Mouse (Mus musculus): ENCODE measurements at regions not wholly inside any gene's neighbourhood (a gene's known extent, or its start where the extent isn't known, plus 50 kb on each side); places are given as distances from the start of the nearest gene placed in this dataset.
"Not testable (repeated sequence)": the region's sequence is repeated elsewhere in the genome, so short reads cannot be mapped to it uniquely, and the experiment has no call there.

DNA sequence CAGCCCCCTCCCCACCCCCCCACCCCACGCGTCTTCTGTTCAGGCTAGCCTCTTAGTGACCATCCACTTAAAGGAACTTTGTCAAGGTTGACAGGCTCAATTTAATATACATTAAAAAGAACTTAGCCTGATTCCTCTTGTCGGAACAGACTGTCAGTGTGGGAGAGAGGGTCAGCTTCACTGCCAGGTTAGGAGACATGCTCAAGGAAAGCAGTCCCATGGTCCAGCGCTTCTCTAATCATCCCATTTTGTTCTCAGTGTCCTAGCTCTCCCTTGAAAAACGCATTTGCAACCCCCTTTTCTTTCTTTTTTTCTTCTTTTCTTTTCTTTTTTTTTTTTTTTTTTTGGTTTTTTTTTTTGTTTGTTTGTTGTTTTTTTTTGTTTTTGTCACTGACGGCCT, 131.4 kb upstream of the Tenm4 start:
- Histone ChIP-seq H3K36me3 (ENCODE audit: control insufficient read depth, insufficient read depth, low read length) (no peaks in the 10 kb centered on the region), H3K9ac (ENCODE audit: low read depth, low read length) (no peak overlapping the region), H3K27me3 (replicated peaks; ENCODE audit: control insufficient read depth, insufficient read depth, low read length) (no peaks in the 10 kb centered on the region), H3K27ac (ENCODE audit: low read depth, low read length) (no peak overlapping the region), H3K9me3 (ENCODE audit: control insufficient read depth, low read length) (no peaks in the 10 kb centered on the region), H3K4me1 (ENCODE audit: control insufficient read depth, insufficient read depth, low read depth, low read length) (no peaks in the 10 kb centered on the region), H3K4me2 (ENCODE audit: low read length) (no peak overlapping the region), H3K4me3 (ENCODE audit: low read length) (no peak overlapping the region)
- WGBS = 49% methylated on average over 6 of the region's 6 CpGs
- no peak for ATAC-seq

DNA sequence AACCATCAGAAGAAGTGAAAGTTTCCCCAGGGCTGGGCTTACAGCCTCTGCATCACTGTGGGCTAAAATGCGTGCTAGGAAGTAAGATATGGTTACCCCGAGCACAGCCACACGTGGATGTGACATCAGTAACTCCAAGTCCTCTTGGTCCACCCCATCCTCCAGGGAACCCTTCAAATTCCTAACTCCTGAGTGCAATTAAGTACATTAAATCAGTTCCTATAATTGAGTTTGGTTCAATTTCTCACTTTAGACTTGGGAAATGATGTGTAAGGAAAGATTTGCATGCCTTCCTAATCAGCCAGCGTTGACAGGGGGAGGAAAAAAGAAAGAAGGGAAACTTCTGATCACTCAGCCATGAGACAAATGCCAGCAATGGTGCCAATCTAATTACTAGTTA, 129.2 kb upstream of the Tenm4 start:
- Histone ChIP-seq H3K9me3 (ENCODE audit: control insufficient read depth, low read length) (no peaks in the 10 kb centered on the region), H3K4me2 (ENCODE audit: low read length) (no peak overlapping the region), H3K4me3 (ENCODE audit: low read length) (no peak overlapping the region), H3K9ac (ENCODE audit: low read depth, low read length) (no peak overlapping the region), H3K36me3 (ENCODE audit: control insufficient read depth, insufficient read depth, low read length) (no peaks in the 10 kb centered on the region), H3K27ac (ENCODE audit: low read depth, low read length) (no peak overlapping the region), H3K4me1 (ENCODE audit: control insufficient read depth, insufficient read depth, low read depth, low read length) (no peaks in the 10 kb centered on the region), H3K27me3 (replicated peaks; ENCODE audit: control insufficient read depth, insufficient read depth, low read length) (no peaks in the 10 kb centered on the region)
- WGBS = 68% methylated on average over 4 of the region's 4 CpGs
- ATAC-seq = no peak

- H3K9me3 ChIP-seq (ENCODE audit: control insufficient read depth, low read length) = no peaks in the 10 kb centered on the region
- H3K36me3 ChIP-seq (ENCODE audit: control insufficient read depth, insufficient read depth, low read length) = no peaks in the 10 kb centered on the region
- no peaks in the 10 kb centered on the region for H3K27me3 ChIP-seq (replicated peaks; ENCODE audit: control insufficient read depth, insufficient read depth, low read length)
- WGBS = 92% methylated on average over 1 of the region's 1 CpGs
- no peak overlapping the region for H3K27ac ChIP-seq (ENCODE audit: low read depth, low read length)
- no peaks in the 10 kb centered on the region for H3K4me1 ChIP-seq (ENCODE audit: control insufficient read depth, insufficient read depth, low read depth, low read length)
- no peak for ATAC-seq
- no peak overlapping the region for H3K9ac ChIP-seq (ENCODE audit: low read depth, low read length)
- H3K4me3 ChIP-seq (ENCODE audit: low read length) = no peak overlapping the region
- no peak overlapping the region for H3K4me2 ChIP-seq (ENCODE audit: low read length)
These were observed 119.4 kb upstream of the Tenm4 start for GRCm38 (mm10) chr7:96051631-96052030.

- not testable (repeated sequence) for H3K27me3 ChIP-seq (replicated peaks; ENCODE audit: control insufficient read depth, insufficient read depth, low read length)
- 36% methylated on average over 1 of the region's 1 CpGs for WGBS
These were observed 109.4 kb upstream of the Tenm4 start for GRCm38 (mm10) chr7:96061599-96061998.

GRCm38 (mm10) chr7:96078511-96078910, 92.5 kb upstream of the Tenm4 start:
- ATAC-seq = no peak
- WGBS = 100% methylated on average over 1 of the region's 1 CpGs

More at GRCm38 (mm10) chr7:96061599-96061998, 109.4 kb upstream of the Tenm4 start:
- ATAC-seq; H3K9ac ChIP-seq (ENCODE audit: low read depth, low read length); H3K4me1 ChIP-seq (ENCODE audit: control insufficient read depth, insufficient read depth, low read depth, low read length); H3K36me3 ChIP-seq (ENCODE audit: control insufficient read depth, insufficient read depth, low read length); H3K4me3 ChIP-seq (ENCODE audit: low read length); H3K9me3 ChIP-seq (ENCODE audit: control insufficient read depth, low read length); H3K4me2 ChIP-seq (ENCODE audit: low read length); H3K27ac ChIP-seq (ENCODE audit: low read depth, low read length): not testable (repeated sequence)

GRCm38 (mm10) chr7:96081676-96082075, 89.4 kb upstream of the Tenm4 start:
- no peak overlapping the region for H3K4me3 ChIP-seq (ENCODE audit: low read length)
- no peak overlapping the region for H3K9ac ChIP-seq (ENCODE audit: low read depth, low read length)
- ATAC-seq = no peak
- no peaks in the 10 kb centered on the region for H3K36me3 ChIP-seq (ENCODE audit: control insufficient read depth, insufficient read depth, low read length)
- no peak overlapping the region for H3K4me2 ChIP-seq (ENCODE audit: low read length)
- no peaks in the 10 kb centered on the region for H3K27me3 ChIP-seq (replicated peaks; ENCODE audit: control insufficient read depth, insufficient read depth, low read length)
- no peaks in the 10 kb centered on the region for H3K4me1 ChIP-seq (ENCODE audit: control insufficient read depth, insufficient read depth, low read depth, low read length)
- WGBS = 66% methylated on average over 4 of the region's 4 CpGs
- H3K9me3 ChIP-seq (ENCODE audit: control insufficient read depth, low read length) = no peaks in the 10 kb centered on the region
- H3K27ac ChIP-seq (ENCODE audit: low read depth, low read length) = no peak overlapping the region

More at GRCm38 (mm10) chr7:96078511-96078910, 92.5 kb upstream of the Tenm4 start:
- H3K4me2 ChIP-seq (ENCODE audit: low read length) = no peak overlapping the region
- no peaks in the 10 kb centered on the region for H3K27me3 ChIP-seq (replicated peaks; ENCODE audit: control insufficient read depth, insufficient read depth, low read length)
- no peak overlapping the region for H3K9ac ChIP-seq (ENCODE audit: low read depth, low read length)
- H3K4me1 ChIP-seq (ENCODE audit: control insufficient read depth, insufficient read depth, low read depth, low read length) = no peaks in the 10 kb centered on the region
- H3K9me3 ChIP-seq (ENCODE audit: control insufficient read depth, low read length) = no peaks in the 10 kb centered on the region
- H3K36me3 ChIP-seq (ENCODE audit: control insufficient read depth, insufficient read depth, low read length) = no peaks in the 10 kb centered on the region
- H3K27ac ChIP-seq (ENCODE audit: low read depth, low read length) = no peak overlapping the region
- no peak overlapping the region for H3K4me3 ChIP-seq (ENCODE audit: low read length)

DNA sequence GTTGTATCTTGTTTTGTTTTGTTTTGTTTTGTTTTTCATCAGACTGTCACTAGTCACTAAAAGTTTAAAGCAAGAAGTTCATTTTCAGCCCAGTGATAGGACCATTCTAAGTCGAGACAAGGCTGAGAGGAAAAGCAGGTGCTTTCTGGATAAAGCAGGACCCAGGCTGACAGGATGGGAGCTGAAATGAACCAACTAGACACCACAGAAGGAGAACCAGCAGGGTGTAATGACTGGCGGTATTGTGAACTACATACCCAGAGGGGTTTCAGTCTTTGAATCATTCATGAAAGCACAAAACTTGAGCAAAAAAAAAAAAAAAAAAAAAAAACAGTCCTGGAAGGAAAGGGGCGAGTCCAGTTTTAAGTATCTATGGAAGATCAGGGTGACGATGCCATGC, 75.9 kb upstream of the Tenm4 start:
- 63% methylated on average over 4 of the region's 4 CpGs for WGBS
- Histone ChIP-seq H3K36me3 (ENCODE audit: control insufficient read depth, insufficient read depth, low read length) (no peaks in the 10 kb centered on the region), H3K9me3 (ENCODE audit: control insufficient read depth, low read length) (no peaks in the 10 kb centered on the region), H3K4me2 (ENCODE audit: low read length) (no peak overlapping the region), H3K27ac (ENCODE audit: low read depth, low read length) (no peak overlapping the region), H3K9ac (ENCODE audit: low read depth, low read length) (no peak overlapping the region), H3K4me1 (ENCODE audit: control insufficient read depth, insufficient read depth, low read depth, low read length) (no peaks in the 10 kb centered on the region), H3K27me3 (replicated peaks; ENCODE audit: control insufficient read depth, insufficient read depth, low read length) (no peaks in the 10 kb centered on the region), H3K4me3 (ENCODE audit: low read length) (no peak overlapping the region)
- ATAC-seq = no peak

DNA sequence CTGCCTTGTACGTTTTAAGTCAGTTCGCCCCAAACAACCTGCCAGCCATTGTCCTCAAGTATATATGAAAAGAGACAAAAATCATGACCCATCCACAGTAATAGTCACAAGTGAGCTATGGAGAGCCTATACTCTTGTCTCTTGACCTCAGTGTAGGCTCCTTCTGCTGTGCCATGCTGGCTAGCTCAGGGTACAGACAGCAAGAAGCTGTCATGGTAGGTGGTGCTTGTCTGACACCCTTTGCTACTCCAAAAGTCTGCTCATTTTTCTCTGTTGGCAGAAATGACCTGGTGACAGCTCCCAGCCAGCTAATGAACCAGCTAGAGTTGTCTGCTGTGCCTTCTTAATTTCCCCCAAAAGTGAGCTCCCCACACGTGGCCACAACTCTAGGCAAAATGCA, 75.3 kb upstream of the Tenm4 start:
- ATAC-seq = no peak
- 83% methylated on average over 3 of the region's 3 CpGs for WGBS
- Histone ChIP-seq H3K9me3 (ENCODE audit: control insufficient read depth, low read length) (no peaks in the 10 kb centered on the region), H3K4me3 (ENCODE audit: low read length) (no peak overlapping the region), H3K4me2 (ENCODE audit: low read length) (no peak overlapping the region), H3K4me1 (ENCODE audit: control insufficient read depth, insufficient read depth, low read depth, low read length) (no peaks in the 10 kb centered on the region), H3K9ac (ENCODE audit: low read depth, low read length) (no peak overlapping the region), H3K27me3 (replicated peaks; ENCODE audit: control insufficient read depth, insufficient read depth, low read length) (no peaks in the 10 kb centered on the region), H3K36me3 (ENCODE audit: control insufficient read depth, insufficient read depth, low read length) (no peaks in the 10 kb centered on the region), H3K27ac (ENCODE audit: low read depth, low read length) (no peak overlapping the region)

GRCm38 (mm10) chr7:96098686-96099376, 72.2 kb upstream of the Tenm4 start:
- WGBS = 91% methylated on average over 5 of the region's 5 CpGs
- Histone ChIP-seq H3K4me3 (ENCODE audit: low read length) (no peak overlapping the region), H3K9me3 (ENCODE audit: control insufficient read depth, low read length) (no peaks in the 10 kb centered on the region), H3K27me3 (replicated peaks; ENCODE audit: control insufficient read depth, insufficient read depth, low read length) (no peaks in the 10 kb centered on the region), H3K4me2 (ENCODE audit: low read length) (no peak overlapping the region), H3K9ac (ENCODE audit: low read depth, low read length) (no peak overlapping the region), H3K27ac (ENCODE audit: low read depth, low read length) (no peak overlapping the region), H3K4me1 (ENCODE audit: control insufficient read depth, insufficient read depth, low read depth, low read length) (no peaks in the 10 kb centered on the region), H3K36me3 (ENCODE audit: control insufficient read depth, insufficient read depth, low read length) (no peaks in the 10 kb centered on the region)
- ATAC-seq = no peak

DNA sequence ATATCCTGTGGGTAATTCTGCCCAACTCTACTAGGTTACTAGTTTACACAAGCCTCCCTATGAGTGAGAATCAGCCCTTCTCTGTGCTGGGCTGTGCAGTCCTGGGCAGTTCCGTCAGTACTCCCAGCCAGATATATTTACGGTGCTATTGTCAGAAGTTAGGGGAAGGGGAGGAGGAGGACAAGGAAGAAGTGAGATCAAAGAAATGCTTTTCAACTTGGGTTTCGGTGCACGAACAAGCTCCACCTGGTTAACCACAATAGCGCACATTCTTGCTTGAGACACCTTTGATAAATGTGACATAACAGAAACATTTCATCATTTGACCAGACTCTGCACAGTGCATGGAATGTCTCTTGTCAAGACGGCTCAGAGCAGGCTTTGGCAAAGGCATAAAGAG, 68.3 kb upstream of the Tenm4 start:
- 71% methylated on average over 6 of the region's 6 CpGs for WGBS

More for the DNA sequence above, 68.3 kb upstream of the Tenm4 start:
- no peak for ATAC-seq
- Histone ChIP-seq H3K9ac (ENCODE audit: low read depth, low read length) (no peak overlapping the region), H3K36me3 (ENCODE audit: control insufficient read depth, insufficient read depth, low read length) (no peaks in the 10 kb centered on the region), H3K9me3 (ENCODE audit: control insufficient read depth, low read length) (no peaks in the 10 kb centered on the region), H3K4me3 (ENCODE audit: low read length) (no peak overlapping the region), H3K27ac (ENCODE audit: low read depth, low read length) (no peak overlapping the region), H3K4me1 (ENCODE audit: control insufficient read depth, insufficient read depth, low read depth, low read length) (no peaks in the 10 kb centered on the region), H3K4me2 (ENCODE audit: low read length) (no peak overlapping the region), H3K27me3 (replicated peaks; ENCODE audit: control insufficient read depth, insufficient read depth, low read length) (no peaks in the 10 kb centered on the region)
